Mouse (Mus musculus) left cerebral cortex, adult 8-10 months (tissue): Measurements from ENCODE around the gene Tmem190. TPM values are rescaled to one million over a fixed set of nuclear protein-coding genes. Genes with fewer than 3 reads are reported as not detected.
"Not testable (repeated sequence)": the region's sequence is repeated elsewhere in the genome, so short reads cannot be mapped to it uniquely, and the experiment has no call there.

Experiments
- DNase-seq, 2 experiments: peaks; one replicate each; pipeline ENCODE4 v3.0.0; 2022; ENCODE audit warnings: low spot score in 2 of 2
- total RNA-seq, 4 experiments: library from RNA; stranded (reverse); gene quantifications; 2 replicates each; pipeline ENCODE4 v1.2.4; 2022

Gene Tmem190
- total RNA-seq, 4 experiments from 2014 or later = not detected

DNA sequence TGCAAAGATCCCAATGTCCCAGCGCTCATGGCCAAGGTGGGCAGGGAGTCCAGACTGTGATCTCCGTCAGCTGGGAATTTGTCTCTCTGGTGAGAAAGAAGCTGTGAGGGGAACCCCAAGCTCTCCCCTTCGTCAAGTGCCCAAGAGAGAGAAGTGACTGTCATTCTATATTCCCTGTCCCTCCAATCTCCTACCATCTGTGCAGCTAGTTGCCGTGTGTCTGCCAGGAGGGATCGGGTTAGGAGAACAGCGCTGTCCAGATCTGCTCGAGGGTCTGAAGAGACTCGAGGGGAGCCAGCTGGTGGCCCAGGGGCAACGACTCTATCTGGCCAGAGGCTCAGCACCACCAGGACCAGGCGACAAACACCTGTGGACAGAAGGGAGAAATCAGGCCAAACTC lies 6.6 kb upstream of the Tmem190 start:
- DNase-seq = no peak

- no peak for DNase-seq
These were observed 5.6 kb upstream of the Tmem190 start for GRCm38 (mm10) chr7:4776861-4777830.

- DNase-seq = no peak
These were observed 4.7 kb upstream of the Tmem190 start for GRCm38 (mm10) chr7:4777851-4778637.

DNA sequence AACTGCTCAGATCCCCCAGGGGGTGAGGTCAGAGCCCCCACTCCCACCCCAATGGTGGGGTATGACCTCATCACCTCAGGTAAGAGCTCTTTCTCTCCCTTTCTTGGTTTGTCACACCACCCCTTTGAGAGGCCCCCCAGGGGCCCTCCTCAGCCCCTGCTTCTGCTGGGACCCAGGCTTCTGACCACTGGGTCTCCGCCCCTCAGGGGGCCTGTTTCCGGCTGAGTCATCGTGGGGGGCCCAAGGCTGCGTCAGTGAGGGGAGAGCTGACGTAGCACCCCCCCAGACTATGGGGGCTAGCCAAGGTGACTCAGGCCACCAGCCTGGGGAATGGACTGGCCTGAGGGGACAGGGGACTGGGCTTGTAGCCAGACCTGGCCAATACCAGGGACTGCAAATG lies 2.8 kb upstream of the Tmem190 start:
- DNase-seq = no peak

DNA sequence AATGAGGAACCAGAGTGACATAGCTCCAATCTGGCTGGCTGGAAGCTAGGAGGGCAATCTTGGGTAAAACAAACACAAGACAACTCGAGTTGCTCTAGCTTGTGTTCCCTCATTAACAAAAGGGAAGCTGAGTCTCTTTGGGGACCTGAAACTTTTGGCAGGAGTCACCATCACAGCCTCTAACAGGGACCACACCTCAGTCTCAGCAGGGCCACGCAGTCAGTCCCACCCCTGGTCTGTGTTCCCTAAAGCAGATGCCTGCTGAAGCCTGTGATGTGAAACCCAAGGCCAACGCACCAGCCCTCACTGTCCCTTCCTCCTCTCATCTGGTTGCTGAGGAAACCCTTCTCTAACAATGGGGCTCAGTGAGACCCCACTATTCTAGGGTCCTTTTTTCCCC lies 607 bp upstream of the Tmem190 start:
- no peak for DNase-seq

DNA sequence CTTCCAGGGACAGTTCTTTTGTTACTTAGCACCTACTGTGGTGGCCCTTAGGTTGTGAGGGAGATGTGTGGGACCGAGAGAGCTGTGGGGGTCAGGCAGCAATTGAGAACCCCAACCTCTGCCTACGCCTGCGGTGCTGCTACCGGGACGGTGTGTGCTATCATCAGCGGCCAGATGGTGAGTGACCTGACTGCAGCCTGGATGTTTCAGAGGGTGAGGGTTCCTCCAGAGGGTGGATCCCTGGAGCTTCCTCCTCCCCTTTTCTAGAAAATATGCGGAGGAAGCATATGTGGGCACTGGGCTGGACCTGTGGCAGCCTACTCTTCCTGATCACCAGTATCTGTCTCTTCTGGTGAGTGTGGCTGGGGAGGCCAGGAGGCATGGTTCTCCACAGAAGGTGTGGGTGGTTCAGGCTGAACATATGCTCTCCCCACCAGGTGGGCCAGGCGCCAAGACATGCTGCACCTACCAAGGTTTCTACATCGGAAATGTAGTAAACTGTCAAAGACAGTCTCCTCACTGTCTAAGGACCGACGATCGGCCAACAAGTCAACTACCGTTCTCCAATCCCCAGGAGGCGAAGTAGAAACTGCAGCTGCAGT lies 1.0 kb downstream of the Tmem190 start:
- no peak for DNase-seq

GRCm38 (mm10) chr7:4788499-4789435 lies 6.0 kb downstream of the Tmem190 start:
- DNase-seq = peak; percentile 39 to 53

DNA sequence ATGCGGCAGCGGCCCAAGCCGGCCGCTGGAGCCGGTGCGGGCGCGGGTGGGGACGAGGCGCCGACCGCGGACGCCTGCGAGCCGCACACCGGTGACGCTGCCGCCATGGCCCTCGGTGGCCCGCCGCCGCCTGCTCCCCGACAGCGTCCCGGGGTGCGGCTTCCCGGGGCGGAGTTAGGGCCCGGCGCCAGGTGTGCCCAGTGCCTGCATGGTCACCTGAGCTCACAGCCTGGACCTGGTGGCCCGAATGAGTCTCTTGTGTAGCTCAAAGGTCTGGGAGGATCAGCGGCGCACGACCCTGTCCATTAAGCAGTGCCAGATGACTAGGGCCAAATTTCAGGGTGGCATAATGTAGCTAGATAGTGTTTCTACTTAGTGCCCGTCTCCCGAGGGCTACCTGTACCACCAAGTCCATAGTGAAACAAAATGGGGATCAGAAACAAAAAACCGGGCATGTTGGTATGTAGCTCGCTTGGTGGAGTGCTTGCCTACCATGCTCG lies 6.7 kb downstream of the Tmem190 start, which contains the start of gene Tmem238:
Gene Tmem238 (minus strand): TSS at position 221 of the 500 bp plus-strand sequence.
- no peak for DNase-seq

DNA sequence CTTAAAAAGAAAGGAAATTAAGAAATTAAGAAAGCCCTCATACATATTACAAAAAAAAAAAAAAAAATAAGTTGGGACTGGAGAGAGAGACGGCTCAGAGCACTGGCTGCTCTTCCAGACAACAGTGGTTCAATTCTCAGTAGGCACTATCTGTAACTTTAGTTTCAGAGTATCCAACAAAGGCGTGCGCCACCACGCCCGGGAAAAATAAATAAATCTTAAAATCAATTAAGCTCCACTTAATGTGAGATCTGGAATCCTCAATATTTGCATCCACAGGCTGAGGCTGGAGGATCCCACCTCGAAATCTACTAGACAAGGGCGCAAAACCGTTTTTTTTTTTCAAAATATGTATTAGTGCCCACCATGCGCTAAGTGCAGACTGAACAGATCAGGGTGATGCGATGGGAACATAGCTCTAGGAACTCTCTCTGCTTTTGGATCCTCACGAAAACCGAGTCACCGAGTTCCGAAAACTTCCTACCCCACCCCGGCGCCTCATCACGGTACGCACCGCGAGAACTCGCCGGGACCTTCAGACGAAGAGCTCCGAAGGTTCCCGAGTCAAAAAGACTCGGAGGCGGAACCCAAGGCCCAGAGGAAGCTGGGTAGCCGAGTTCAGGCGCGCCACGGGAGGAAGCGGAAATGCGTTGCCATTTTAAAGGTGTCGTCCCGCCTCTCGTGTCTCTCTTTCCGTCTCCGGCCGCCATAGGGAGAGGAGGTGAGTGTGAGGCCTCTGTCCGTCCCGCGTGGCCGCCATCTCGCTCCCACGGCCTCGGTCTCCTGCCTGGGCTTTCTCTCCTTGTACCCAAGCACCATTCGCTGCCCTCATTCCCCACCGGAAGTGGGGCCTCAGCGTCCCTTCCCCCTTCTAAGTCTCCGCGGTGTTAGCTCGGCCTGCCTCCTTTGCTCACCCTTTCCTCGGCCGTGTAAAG lies 9.8 kb downstream of the Tmem190 start, which contains the start of gene Rpl28:
Gene Rpl28 (plus strand): TSS at position 597 of the 935 bp plus-strand sequence.
- DNase-seq = peak; percentile 94 to 95

- not testable (repeated sequence) for DNase-seq
These were observed 10.5 kb downstream of the Tmem190 start for GRCm38 (mm10) chr7:4793248-4793647.

DNA sequence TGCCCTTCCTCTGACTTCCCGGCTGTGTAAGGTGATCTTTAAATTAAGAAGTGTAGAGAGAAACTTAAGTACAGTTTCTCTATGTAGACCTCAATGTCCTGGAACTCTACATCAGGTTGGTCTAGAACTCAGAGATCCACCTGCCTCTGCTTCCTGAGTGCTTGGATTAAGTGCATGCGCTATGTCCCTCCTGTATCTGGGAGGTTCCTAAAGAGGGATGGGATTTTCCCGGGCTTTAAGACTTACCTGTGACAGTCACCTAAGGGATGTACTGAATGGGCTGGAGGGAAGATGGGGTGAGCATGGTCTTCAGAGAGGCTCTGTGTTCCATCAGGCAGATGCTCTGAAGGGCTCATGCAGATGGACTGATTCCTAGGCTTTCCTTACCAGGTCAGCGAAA lies 10.9 kb downstream of the Tmem190 start:
- DNase-seq = no peak

GRCm38 (mm10) chr7:4794631-4795168 lies 12.0 kb downstream of the Tmem190 start:
- DNase-seq = no peak

DNA sequence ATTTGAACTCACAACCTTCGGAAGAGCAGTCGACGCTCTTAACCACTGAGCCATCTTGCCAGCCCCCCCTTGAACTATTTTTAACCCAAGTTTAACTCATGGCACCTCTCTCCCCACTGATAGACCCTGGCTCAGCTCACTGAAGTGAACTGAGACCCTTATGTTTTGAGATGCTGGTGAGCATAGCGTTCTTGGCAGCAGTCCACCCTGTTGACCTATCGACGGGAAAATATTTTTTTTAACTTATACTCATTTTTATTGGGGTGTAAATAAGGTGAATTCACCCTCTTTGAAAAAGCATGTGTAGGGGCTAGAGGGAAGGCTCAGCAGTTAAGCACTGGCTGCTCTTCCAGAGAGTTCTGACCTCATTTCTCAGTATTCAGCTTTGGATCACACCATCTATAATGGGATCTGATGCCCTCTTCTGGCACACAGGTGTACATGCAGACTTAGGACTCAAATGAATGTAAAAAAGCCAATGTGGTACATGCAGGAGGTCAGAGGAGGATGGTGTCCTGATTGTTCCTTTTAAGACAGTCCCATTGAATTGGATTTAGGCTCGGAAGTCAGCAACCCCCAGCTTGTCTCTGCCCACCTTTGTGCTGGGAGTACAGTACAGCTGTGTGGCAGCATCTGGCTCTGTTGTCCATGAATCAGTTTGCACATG lies 13.2 kb downstream of the Tmem190 start:
- DNase-seq = peak in 1 of 2 experiments; percentile 30

DNA sequence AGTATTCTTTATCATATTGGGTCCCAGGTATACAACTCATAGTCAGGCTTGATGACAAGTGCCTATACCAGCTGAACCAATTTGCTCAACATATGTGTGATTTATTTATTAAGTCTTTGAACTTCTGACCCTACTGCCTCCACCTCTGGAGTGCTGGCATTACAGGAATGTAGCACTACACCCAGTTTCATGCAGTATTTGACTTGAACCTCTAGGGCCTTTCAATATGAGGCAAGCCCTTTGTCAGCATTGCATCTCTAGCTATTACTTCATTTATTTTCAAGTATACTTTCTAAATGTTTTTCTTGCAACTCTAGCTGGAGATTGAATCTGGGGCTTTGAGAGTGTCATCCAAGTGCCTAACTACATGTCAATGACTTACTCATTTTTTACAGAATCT lies 19.5 kb downstream of the Tmem190 start:
- DNase-seq = no peak

- DNase-seq = no peak
These were observed 24.0 kb downstream of the Tmem190 start for GRCm38 (mm10) chr7:4806716-4807115.

DNA sequence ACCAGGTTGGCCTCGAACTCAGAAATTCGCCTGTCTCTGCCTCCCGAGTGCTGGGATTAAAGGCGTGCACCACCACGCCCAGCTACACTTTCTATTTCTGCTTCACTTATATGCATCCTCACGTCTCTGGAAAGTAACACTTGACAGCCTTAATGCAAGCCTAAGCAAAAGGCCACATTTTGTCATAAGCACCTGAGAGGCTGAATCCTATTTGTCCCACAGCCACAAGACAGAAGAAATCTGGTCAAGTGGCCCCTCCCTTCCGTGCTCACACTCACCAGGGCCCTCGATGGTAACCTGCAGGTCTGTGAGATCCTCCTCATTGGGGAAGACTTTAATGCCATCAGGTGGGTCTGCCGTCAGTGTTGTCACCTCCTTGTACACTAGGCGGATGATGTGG lies 28.4 kb downstream of the Tmem190 start:
- DNase-seq = not testable (repeated sequence)

DNA sequence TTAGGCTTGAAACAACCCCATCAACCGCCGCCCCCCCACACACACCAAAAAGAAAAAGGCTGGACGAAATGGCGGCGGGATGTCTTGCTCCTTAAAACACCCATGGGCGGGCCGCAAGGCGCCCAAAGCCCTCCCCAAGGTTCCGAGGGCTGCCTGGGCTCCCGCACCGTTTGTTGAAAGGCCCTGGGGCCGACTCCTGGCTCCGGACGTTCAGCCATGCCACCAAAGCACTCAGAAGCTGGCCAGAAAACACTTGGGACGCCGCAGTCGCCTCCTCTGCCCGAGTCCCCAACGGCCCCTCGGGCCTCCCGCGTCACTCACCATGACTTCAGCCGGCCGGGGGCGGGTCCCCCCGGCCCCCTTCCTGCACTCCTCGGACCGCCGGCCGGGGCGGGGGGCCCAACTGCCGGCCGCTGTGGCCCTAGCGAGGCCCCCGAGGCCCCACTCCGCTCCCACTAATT lies 29.1 kb downstream of the Tmem190 start:
- DNase-seq = peak in 1 of 2 experiments; percentile 53
